Mouse (Mus musculus) stomach, embryonic 14.5 days (tissue): ENCODE measurements around the gene Sgsm2. TPM values are rescaled to one million over a fixed set of nuclear protein-coding genes. Genes with fewer than 3 reads are reported as not detected.
"Not testable (repeated sequence)": the region's sequence is repeated elsewhere in the genome, so short reads cannot be mapped to it uniquely, and the experiment has no call there.

Source experiments
- ATAC-seq: fragments of 200-750 bp; cut with Nextera tagmentation; 2 replicates; pipeline ENCODE4 v1.8.0; 2017; ENCODE audit warnings: low read depth, moderate TSS enrichment; ENCODE audit not compliant: insufficient number of reproducible peaks, insufficient read depth, low FRiP score
- H3K27ac ChIP-seq: fragments of 300-500 bp; sonication (generic); 2 replicates; pipeline ENCODE4 v1.5.1; 2014; ENCODE audit warnings: mild to moderate bottlenecking, low read length, moderate library complexity, mixed read lengths
- H3K27me3 ChIP-seq: fragments of 300-500 bp; sonication (generic); 2 replicates; pipeline ENCODE4 v1.6.1; 2014; ENCODE audit warnings: low read length, control low read depth, mixed read lengths; ENCODE audit not compliant: control insufficient read depth, insufficient read depth
- H3K36me3 ChIP-seq: fragments of 300-500 bp; sonication (generic); 2 replicates; pipeline ENCODE4 v1.6.1; 2014; ENCODE audit warnings: mild to moderate bottlenecking, control low read depth, low read length, moderate library complexity, mixed read lengths; ENCODE audit not compliant: control insufficient read depth, insufficient read depth
- H3K4me1 ChIP-seq: fragments of 300-500 bp; sonication (generic); 2 replicates; pipeline ENCODE4 v1.6.1; 2014; ENCODE audit warnings: low read length, control low read depth, mixed read lengths; ENCODE audit not compliant: control insufficient read depth, insufficient read depth
- H3K4me2 ChIP-seq: fragments of 300-500 bp; sonication (generic); replicated peaks from 2 replicates; pipeline ENCODE4 v1.6.1; 2014; ENCODE audit warnings: low read depth, low read length, control low read depth
- H3K4me3 ChIP-seq: fragments of 300-500 bp; sonication (generic); 2 replicates; pipeline ENCODE4 v1.5.1; 2014; ENCODE audit warnings: low read depth, low read length, control low read depth
- H3K9ac ChIP-seq: fragments of 300-500 bp; sonication (generic); replicated peaks from 2 replicates; pipeline ENCODE4 v1.6.1; 2014; ENCODE audit warnings: low read depth, mild to moderate bottlenecking, control low read depth, low read length, moderate library complexity, mixed read lengths
- H3K9me3 ChIP-seq: fragments of 300-500 bp; sonication (generic); 2 replicates; pipeline ENCODE4 v1.6.1; 2016; ENCODE audit warnings: low read depth, low read length, control low read depth; ENCODE audit not compliant: control insufficient read depth
- WGBS: fragments of 180-500 bp; shearing (Covaris S2); extraction: QIAGEN DNeasy Blood & Tissue Kit; methylation state at CpG from one replicate; pipeline ENCODE4 v1.1.7; 2014; 5-methylcytosine and 5-hydroxymethylcytosine counted together
- microRNA-seq: library from miRNA; unstranded; fragments of <30 nt; microRNA quantifications from one replicate; pipeline ENCODE4, GENCODE M21; 2016
- polyA plus RNA-seq: library from polyadenylated mRNA; unstranded; fragments of >200 nt; fragmentation: Nextera tagmentation; extraction: Ambion mirVana; gene quantifications from 2 replicates; pipeline ENCODE4 v1.2.1, GENCODE M21; 2014

Sgsm2 gene
- polyA plus RNA-seq, 1 experiment from 2014 or later = 6.9 TPM

DNA sequence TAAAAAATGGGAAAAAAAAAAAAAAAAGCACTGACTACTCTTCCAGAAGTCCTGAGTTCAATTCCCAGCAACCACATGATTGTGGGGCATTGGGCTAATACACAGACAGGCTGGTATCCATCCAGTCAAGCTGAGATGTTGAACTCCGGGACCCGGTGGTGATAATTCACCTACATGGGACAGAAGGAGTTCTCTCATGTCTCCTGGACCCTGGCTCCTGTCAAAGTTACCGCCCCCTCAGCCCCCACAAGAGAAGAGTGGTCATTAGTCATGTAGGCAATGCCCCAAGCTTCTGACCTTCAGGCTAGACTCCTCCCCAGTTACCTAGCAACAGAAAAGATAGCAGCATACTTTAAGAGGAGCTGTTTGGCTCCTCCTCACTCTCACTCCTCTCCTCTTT is 85.8 kb downstream of the Sgsm2 start:
- not testable (repeated sequence) for H3K27me3 ChIP-seq, H3K4me1 ChIP-seq, ATAC-seq, H3K4me2 ChIP-seq, H3K4me3 ChIP-seq, H3K9ac ChIP-seq, H3K27ac ChIP-seq, H3K9me3 ChIP-seq
- 26% methylated on average over 3 of the region's 3 CpGs for WGBS
- peaks cover 22% of the 10 kb centered on the region for H3K36me3 ChIP-seq

DNA sequence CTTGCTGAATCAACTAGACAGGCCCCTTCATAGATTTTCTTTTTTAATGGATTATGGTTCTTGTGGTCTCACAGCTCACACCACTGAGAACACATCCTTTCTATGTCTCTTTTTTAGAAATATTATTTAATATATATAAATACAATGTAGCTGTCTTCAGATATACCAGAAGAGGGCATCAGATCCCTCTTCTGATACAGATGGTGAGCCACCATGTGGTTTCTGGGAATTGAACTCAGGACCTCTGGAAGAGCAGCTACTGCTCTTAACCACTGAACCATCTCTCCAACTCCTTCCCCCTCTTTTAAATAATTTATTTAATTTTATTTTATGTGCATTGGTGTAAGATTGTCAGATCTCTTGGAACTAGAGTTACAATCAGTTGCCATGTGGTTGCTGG is 86.7 kb downstream of the Sgsm2 start:
- Histone ChIP-seq H3K4me1 (no peaks in the 10 kb centered on the region), H3K9ac (no peak overlapping the region), H3K36me3 (peaks cover 27% of the 10 kb centered on the region), H3K4me3 (no peak overlapping the region), H3K27me3 (no peaks in the 10 kb centered on the region), H3K9me3 (no peaks in the 10 kb centered on the region), H3K27ac (no peak overlapping the region), H3K4me2 (no peak overlapping the region)
- no peak for ATAC-seq

DNA sequence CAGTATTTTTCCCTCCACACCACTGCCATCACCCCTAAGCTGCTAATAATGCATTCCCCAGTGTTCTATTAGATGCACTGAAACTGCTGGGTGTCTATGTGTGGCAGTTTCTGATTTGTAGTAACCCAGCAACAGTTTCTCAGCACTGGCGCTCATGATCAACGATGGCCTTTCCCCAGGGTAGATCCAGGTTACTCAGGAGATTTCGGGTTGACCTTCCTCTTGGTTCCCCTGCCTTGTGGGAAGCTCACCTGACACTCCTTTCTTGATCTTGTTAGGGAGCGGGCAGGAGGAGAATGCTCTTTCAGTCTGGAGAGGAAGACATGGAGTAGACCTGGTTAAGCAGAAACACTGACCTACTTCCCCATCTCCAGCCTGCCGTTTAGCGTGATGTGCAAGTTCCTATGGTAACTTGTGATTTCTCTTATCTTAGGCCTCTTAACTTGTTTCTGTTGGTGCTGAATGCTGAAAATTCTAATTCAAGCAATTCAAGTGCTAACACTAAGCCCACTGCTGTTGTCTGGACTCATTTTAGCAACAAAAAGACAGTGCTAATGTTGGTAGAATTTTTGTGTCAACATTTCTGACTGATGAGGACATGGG is 88.5 kb downstream of the Sgsm2 start:
- H3K9ac ChIP-seq = no peak overlapping the region
- WGBS = 87% methylated on average over 6 of the region's 6 CpGs
- no peaks in the 10 kb centered on the region for H3K4me1 ChIP-seq
- H3K4me2 ChIP-seq = no peak overlapping the region
- no peak for ATAC-seq
- no peaks in the 10 kb centered on the region for H3K9me3 ChIP-seq
- H3K27me3 ChIP-seq = no peaks in the 10 kb centered on the region
- peaks cover 37% of the 10 kb centered on the region for H3K36me3 ChIP-seq
- H3K4me3 ChIP-seq = no peak overlapping the region
- H3K27ac ChIP-seq = no peak overlapping the region

DNA sequence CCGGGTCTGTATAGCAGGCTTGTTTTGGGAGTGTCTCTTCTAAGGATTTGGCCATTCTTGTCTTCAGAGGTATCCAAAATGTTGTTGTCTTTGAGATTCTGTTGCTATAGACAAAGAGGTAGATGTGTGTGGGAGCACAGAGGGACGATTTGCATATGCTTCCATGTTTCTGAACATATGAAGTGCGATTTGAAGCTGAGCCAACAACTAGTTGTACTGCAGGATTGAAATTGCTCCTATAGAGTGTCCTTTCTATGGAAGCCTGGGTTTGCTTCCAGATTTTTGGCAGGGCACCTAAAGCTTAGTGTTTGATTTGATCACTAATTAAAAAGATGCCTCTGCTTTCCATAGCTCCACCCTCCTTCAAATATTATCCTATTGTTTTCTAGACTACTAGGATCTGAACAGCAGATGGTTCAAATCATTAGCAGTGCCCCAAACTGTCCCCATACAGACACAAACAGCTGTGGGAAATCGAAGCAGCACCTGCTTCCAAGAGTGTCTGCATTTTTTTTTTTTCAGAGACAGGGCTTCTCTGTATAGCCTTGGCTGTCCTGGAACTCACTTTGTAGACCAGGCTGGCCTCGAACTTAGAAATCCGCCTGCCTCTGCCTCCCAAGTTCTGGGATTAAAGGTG is 89.5 kb downstream of the Sgsm2 start:
- no peak overlapping the region for H3K27ac ChIP-seq
- H3K36me3 ChIP-seq = peaks cover 39% of the 10 kb centered on the region
- WGBS = 80% methylated on average over 6 of the region's 6 CpGs
- no peak for ATAC-seq
- H3K4me2 ChIP-seq = no peak overlapping the region
- H3K4me1 ChIP-seq = no peaks in the 10 kb centered on the region
- no peak overlapping the region for H3K9ac ChIP-seq
- H3K27me3 ChIP-seq = no peaks in the 10 kb centered on the region
- no peak overlapping the region for H3K4me3 ChIP-seq
- H3K9me3 ChIP-seq = no peaks in the 10 kb centered on the region

DNA sequence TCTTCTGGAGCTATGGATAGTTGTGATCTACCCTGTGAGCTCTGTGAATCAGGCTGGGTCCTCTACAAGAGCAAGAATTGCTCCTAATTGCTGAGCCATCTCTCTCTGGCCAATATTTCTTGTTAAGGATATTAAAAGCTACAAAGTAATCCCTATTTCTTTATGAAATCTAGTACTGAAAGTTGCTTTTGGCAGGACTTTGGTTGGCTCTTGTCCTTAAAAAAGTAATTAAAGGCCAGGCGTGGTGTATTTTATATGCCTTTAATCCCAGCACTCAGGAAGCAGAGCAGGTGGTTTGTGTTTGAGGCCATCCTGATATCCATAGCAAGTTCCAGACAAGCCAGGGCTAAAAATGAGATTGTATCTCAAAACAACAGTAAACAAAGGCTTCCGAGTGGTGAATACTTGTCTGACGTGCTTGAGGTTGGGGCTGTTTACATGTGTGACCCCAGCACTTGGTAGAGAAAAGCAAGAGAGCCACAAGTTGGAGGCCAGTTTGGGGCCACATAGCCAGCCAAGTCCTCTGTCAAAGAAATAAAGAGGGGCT is 92.7 kb downstream of the Sgsm2 start:
- Histone ChIP-seq H3K27ac (no peak overlapping the region), H3K36me3 (peaks cover 43% of the 10 kb centered on the region), H3K9me3 (no peaks in the 10 kb centered on the region), H3K4me2 (no peak overlapping the region), H3K4me1 (no peaks in the 10 kb centered on the region), H3K27me3 (no peaks in the 10 kb centered on the region), H3K4me3 (no peak overlapping the region), H3K9ac (no peak overlapping the region)
- ATAC-seq = no peak
- 76% methylated on average over 3 of the region's 3 CpGs for WGBS

DNA sequence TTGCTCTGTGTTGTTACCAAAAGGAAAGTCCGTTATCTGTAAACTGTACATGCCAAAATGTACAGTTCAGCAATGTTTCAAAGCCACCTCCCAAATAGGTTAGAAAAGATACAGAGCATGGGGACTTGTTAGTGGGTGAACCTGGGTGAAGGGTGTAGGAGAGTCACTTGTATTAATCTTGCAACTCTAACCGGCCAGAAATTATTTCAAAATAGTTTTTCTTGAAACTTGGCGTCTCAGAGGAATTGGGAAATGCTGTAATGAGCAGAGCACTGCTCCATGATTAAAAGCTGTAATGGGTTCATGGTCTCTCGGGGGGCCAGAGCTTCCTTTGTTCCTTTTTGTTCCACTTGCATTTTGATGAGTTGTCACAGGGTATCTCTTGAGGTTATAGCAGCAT is 96.2 kb downstream of the Sgsm2 start:
- H3K9me3 ChIP-seq = no peaks in the 10 kb centered on the region
- H3K27me3 ChIP-seq = no peaks in the 10 kb centered on the region
- WGBS = 89% methylated on average over 4 of the region's 4 CpGs
- H3K4me1 ChIP-seq = no peaks in the 10 kb centered on the region
- no peak overlapping the region for H3K4me2 ChIP-seq
- no peak overlapping the region for H3K9ac ChIP-seq
- no peak overlapping the region for H3K27ac ChIP-seq
- H3K36me3 ChIP-seq = peaks cover 45% of the 10 kb centered on the region
- ATAC-seq = no peak
- no peak overlapping the region for H3K4me3 ChIP-seq

Small RNA genes lying within 50 kb of the gene (microRNA-seq; reads per million reads assigned to microRNA genes)
- gene Mir6926 = not detected

Other genes starting within 250 kb of the Sgsm2 start
- 24.0 and 24.4 TPM in 2 replicates for gene Cluh, start 247.6 kb downstream of the Sgsm2 start, polyA plus RNA-seq
- 77.2 and 77.7 TPM in 2 replicates for gene Pafah1b1, start 172.4 kb downstream of the Sgsm2 start, polyA plus RNA-seq
- 33.5 TPM in 2 replicates for gene Mettl16, start 126.2 kb downstream of the Sgsm2 start, polyA plus RNA-seq
- 4.3 and 5.3 TPM in 2 replicates for gene Mnt, start 66.1 kb downstream of the Sgsm2 start, polyA plus RNA-seq
- gene Tsr1, start 1.0 kb upstream of the Sgsm2 start, polyA plus RNA-seq = 50.5 and 56.6 TPM in 2 replicates
- gene Smg6, start 28.8 kb upstream of the Sgsm2 start, polyA plus RNA-seq = 18.7 and 19.9 TPM in 2 replicates
- gene Srr, start 28.9 kb upstream of the Sgsm2 start, polyA plus RNA-seq = 20.2 and 23.8 TPM in 2 replicates